Mouse (Mus musculus): Measurements from ENCODE around the gene Acvrl1.

DNA sequence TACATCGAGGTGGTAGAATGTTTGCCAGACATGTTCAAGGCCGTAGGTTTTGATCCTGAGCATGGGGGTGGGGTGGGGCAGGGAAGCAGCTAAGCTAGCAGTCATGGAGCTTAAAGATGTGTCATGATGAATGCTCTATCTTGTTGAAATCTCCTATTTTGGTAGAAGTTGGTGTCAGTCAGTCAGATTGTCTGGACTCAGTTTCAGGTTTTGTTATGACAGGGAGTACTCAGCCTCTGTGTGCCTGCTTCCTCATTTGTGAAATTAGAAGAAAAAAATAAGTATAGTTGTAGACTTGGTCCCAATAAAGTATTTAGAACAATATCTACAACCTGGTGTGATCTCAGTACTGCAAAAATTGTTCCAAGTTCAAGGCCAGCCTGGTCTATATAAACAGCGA is 10.4 kb downstream of the Acvrl1 start:
- no peak for TF ChIP-seq CTCF (conservative IDR thresholded peaks at IDR 0.05; ENCODE audit: low read length)
- TF ChIP-seq POU5F1 (IDR thresholded peaks at IDR 0.05; ENCODE audit: borderline replicate concordance, low read length): no peak

Measured in E14TG2a.4 (cell line).